Mouse (Mus musculus): ENCODE results near the gene Tjp1. TPM values are rescaled to one million over a fixed set of nuclear protein-coding genes. Genes with fewer than 3 reads are reported as not detected.
A peak's percentile ranks its signal among the peaks of the same experiment; 100 is the strongest.

The Tjp1 gene
- total RNA-seq (2014; rRNA removed; ENCODE audit: low replicate concordance) (33.9 and 36.5 TPM in 2 replicates), polyA plus RNA-seq (2015; fragmentation: Nextera tagmentation; extraction: Ambion mirVana) (13.8 and 15.0 TPM in 2 replicates)

DNA sequence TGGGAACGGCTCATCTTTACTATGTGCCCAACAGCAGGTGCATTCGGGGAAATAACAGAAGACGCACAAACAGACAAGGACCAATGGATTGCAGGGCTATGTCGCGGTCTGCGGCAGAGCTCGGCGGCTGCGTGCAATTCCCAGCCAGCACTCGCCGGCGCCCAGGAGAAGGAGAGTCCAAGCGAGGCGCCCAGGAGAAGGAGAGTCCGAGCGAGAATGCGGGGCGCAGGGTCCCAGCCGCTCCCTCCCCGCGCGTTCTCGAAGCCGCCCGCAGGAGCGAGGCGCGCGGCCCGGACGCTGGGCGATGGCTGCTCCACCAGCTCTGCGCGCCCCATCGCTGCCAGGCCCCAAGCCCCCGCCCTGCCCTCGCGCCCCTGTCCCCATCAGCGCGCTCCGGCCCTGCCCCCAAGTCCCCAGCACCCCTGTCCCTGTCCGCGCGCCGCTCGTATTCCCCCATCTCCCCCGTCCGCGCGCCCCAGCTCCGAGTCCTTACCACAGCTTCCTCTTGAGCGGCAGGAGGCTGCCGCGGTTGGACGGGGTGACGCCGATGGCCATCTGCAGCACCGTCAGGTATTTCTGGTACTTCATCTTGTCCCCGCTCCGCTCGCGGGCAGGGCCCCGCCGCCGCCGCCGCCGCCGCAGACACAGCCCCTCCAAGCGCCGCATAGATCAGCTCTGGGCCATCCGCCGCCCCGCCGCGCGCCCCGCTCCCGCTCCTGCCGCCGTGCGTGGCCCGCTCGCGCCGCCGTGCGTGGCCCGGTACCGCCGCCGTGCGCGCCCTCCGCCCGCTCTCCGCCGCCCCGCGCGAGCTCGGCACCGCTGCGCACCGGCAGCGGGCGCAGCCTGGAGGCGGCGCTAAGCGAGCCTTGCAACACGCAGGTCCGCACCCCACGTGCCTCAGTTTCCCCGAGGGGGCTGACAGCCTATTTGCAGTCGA is at the start of gene Tjp1:
Gene Tjp1, minus strand, starts transcription at position 711 of the 937 bp plus-strand sequence.
- no peak for ATAC-seq (ENCODE audit: insufficient read depth, low read depth)
- no peak for DNase-seq (ENCODE audit: low spot score)
- H3K9me3 ChIP-seq (replicated peaks; ENCODE audit: control insufficient read depth, low read length) = no peaks in the 10 kb centered on the region
- H3K27ac ChIP-seq (ENCODE audit: low read depth) = no peak within 1 kb of the TSS
- H3K4me1 ChIP-seq (ENCODE audit: control insufficient read depth, insufficient read depth) = no peaks in the 10 kb centered on the region; the same call in 1 of the 2 replicates
- H3K27me3 ChIP-seq (ENCODE audit: control insufficient read depth, insufficient read depth, low read length) = peaks cover 36% of the 10 kb centered on the region
- 1% methylated on average over 91 of the region's 115 CpGs for WGBS
- no peaks in the 10 kb centered on the region for H3K36me3 ChIP-seq (replicated peaks; ENCODE audit: control insufficient read depth, insufficient read depth, low read length)
- TF ChIP-seq CTCF (IDR thresholded peaks at IDR 0.05; ENCODE audit: low read depth) (no peak), EP300 (IDR thresholded peaks at IDR 0.05; ENCODE audit: low read depth) (no peak)
- H3K4me2 ChIP-seq (ENCODE audit: low read depth, low read length) = peak within 1 kb of the TSS; percentile 98
- H3K4me3 ChIP-seq (ENCODE audit: low read depth, low read length) = peak within 1 kb of the TSS; percentile 56
- H3K9ac ChIP-seq (replicated peaks; ENCODE audit: low read depth, low read length) = no peak within 1 kb of the TSS

DNA sequence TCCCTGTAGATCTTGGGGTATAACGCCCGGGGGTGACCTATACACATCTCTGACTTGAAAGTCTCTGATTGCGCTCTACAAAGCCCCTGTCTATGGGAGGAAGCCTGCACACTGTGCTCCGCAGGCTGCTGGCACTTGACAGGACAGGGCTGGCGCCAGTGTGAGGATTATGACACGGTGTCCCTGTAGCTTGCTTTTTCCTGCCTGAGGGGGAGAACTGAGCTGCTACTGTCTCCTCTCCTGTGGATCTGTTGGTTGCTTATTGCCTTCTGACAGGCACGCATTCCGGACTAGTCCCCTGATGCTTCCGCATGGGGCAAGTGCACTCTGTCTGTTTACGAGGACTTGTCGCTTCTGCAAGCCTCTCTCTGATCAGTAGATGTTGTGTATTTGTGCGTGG is 49.5 kb upstream of the Tjp1 start:
- Histone ChIP-seq H3K27me3 (ENCODE audit: control insufficient read depth, insufficient read depth, low read length) (no peaks in the 10 kb centered on the region), H3K9me3 (replicated peaks; ENCODE audit: control insufficient read depth, low read length) (no peaks in the 10 kb centered on the region), H3K27ac (ENCODE audit: low read depth) (no peak overlapping the region), H3K4me3 (ENCODE audit: low read depth, low read length) (no peak overlapping the region), H3K9ac (replicated peaks; ENCODE audit: low read depth, low read length) (no peak overlapping the region), H3K36me3 (replicated peaks; ENCODE audit: control insufficient read depth, insufficient read depth, low read length) (no peaks in the 10 kb centered on the region), H3K4me1 (ENCODE audit: control insufficient read depth, insufficient read depth) (no peaks in the 10 kb centered on the region), H3K4me2 (ENCODE audit: low read depth, low read length) (no peak overlapping the region)
- WGBS = 47% methylated on average over 12 of the region's 12 CpGs
- DNase-seq (ENCODE audit: low spot score) = no peak
- no peak; the same call in 1 of the 2 replicates for ATAC-seq (ENCODE audit: insufficient read depth, low read depth)
- no peak for TF ChIP-seq CTCF (IDR thresholded peaks at IDR 0.05; ENCODE audit: low read depth)
- no peak for TF ChIP-seq EP300 (IDR thresholded peaks at IDR 0.05; ENCODE audit: low read depth)

DNA sequence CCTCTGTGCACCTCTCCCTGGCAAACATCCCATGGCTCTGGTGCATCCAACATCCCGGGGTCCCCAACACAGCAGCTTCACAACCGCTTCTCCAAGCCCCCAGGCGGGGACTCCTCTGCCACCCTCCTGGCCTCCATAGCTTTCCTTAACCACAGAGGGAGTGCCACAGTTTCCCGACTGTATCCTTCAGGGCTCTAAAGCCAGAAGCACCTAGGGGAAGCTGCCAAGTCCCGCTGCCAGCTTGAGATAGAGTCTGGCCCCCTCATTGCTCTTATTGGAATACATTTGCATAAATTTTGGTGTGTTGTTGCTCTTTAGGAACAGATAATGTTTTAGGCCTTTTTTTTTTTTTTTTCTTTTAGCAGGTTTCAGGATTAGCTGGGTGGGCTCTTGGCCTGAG is 45.1 kb upstream of the Tjp1 start:
- Histone ChIP-seq H3K4me3 (ENCODE audit: low read depth, low read length) (no peak overlapping the region), H3K4me2 (ENCODE audit: low read depth, low read length) (no peak overlapping the region), H3K36me3 (replicated peaks; ENCODE audit: control insufficient read depth, insufficient read depth, low read length) (no peaks in the 10 kb centered on the region), H3K9ac (replicated peaks; ENCODE audit: low read depth, low read length) (no peak overlapping the region), H3K27ac (ENCODE audit: low read depth) (no peak overlapping the region), H3K9me3 (replicated peaks; ENCODE audit: control insufficient read depth, low read length) (no peaks in the 10 kb centered on the region), H3K4me1 (ENCODE audit: control insufficient read depth, insufficient read depth) (no peaks in the 10 kb centered on the region), H3K27me3 (ENCODE audit: control insufficient read depth, insufficient read depth, low read length) (no peaks in the 10 kb centered on the region)
- ATAC-seq (ENCODE audit: insufficient read depth, low read depth) = no peak
- DNase-seq (ENCODE audit: low spot score) = no peak
- TF ChIP-seq EP300 (IDR thresholded peaks at IDR 0.05; ENCODE audit: low read depth) (no peak), CTCF (IDR thresholded peaks at IDR 0.05; ENCODE audit: low read depth) (no peak)
- WGBS = 57% methylated on average over 5 of the region's 5 CpGs

DNA sequence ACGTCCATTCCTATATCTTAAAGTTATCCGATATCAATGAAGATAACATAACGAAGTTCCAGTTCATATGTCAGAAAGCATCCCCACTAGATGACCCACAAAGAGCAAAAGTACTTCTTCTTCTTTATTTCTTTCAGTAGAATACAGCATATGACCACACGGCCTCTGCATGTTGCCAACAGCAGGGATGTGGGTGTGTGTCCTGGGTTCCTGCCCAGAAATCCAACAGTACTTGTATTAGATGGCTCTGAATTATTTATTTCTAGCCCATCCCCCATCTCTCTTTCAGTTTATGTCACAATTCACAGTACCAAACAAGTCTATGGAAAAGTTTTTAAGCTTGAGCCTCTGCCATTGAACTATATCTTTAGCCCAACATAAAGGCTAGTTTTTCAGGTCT is 43.1 kb upstream of the Tjp1 start:
- Histone ChIP-seq H3K4me1 (ENCODE audit: control insufficient read depth, insufficient read depth) (no peaks in the 10 kb centered on the region), H3K36me3 (replicated peaks; ENCODE audit: control insufficient read depth, insufficient read depth, low read length) (no peaks in the 10 kb centered on the region), H3K27me3 (ENCODE audit: control insufficient read depth, insufficient read depth, low read length) (no peaks in the 10 kb centered on the region), H3K27ac (ENCODE audit: low read depth) (no peak overlapping the region), H3K4me2 (ENCODE audit: low read depth, low read length) (no peak overlapping the region), H3K4me3 (ENCODE audit: low read depth, low read length) (no peak overlapping the region), H3K9ac (replicated peaks; ENCODE audit: low read depth, low read length) (no peak overlapping the region), H3K9me3 (replicated peaks; ENCODE audit: control insufficient read depth, low read length) (no peaks in the 10 kb centered on the region)
- no peak for ATAC-seq (ENCODE audit: insufficient read depth, low read depth)
- no peak for TF ChIP-seq CTCF (IDR thresholded peaks at IDR 0.05; ENCODE audit: low read depth)
- no peak for TF ChIP-seq EP300 (IDR thresholded peaks at IDR 0.05; ENCODE audit: low read depth)
- WGBS = 56% methylated on average over 4 of the region's 4 CpGs
- peak; percentile 14 for DNase-seq (ENCODE audit: low spot score)

DNA sequence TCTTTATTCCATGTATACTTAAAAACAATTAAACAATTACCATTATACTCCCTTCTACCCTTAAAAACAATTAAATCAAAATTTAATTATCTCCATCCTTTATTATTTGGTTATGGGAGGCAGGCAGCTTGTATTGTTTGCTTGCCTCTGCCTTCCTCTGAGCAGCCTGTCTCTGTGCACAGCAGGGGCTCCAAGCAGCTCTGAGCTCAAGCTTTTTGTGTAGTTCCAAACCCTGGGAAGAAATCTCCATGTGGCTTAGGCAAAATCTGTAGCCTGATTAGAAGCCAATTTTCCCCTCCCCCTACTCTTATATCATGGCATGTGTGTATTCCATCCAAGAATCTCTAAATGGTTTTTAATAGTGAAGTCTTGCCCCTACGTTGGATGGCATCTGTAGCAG is 28.4 kb upstream of the Tjp1 start:
- ATAC-seq (ENCODE audit: insufficient read depth, low read depth) (no peak), DNase-seq (ENCODE audit: low spot score) (no peak)
- 62% methylated on average over 1 of the region's 1 CpGs for WGBS
- Histone ChIP-seq H3K4me1 (ENCODE audit: control insufficient read depth, insufficient read depth) (no peaks in the 10 kb centered on the region), H3K9me3 (replicated peaks; ENCODE audit: control insufficient read depth, low read length) (no peaks in the 10 kb centered on the region), H3K36me3 (replicated peaks; ENCODE audit: control insufficient read depth, insufficient read depth, low read length) (no peaks in the 10 kb centered on the region), H3K9ac (replicated peaks; ENCODE audit: low read depth, low read length) (no peak overlapping the region), H3K4me3 (ENCODE audit: low read depth, low read length) (no peak overlapping the region), H3K27ac (ENCODE audit: low read depth) (no peak overlapping the region), H3K27me3 (ENCODE audit: control insufficient read depth, insufficient read depth, low read length) (no peaks in the 10 kb centered on the region), H3K4me2 (ENCODE audit: low read depth, low read length) (no peak overlapping the region)
- no peak for TF ChIP-seq CTCF (IDR thresholded peaks at IDR 0.05; ENCODE audit: low read depth)
- no peak for TF ChIP-seq EP300 (IDR thresholded peaks at IDR 0.05; ENCODE audit: low read depth)
